Mouse (Mus musculus) right cerebral cortex, postnatal 10 days (tissue): ENCODE results near the gene 6430531B16Rik.

Experiments
- DNase-seq, 2 experiments: peaks; one replicate each; pipeline ENCODE4 v3.0.0; 2021; ENCODE audit warnings: low spot score in 2 of 2

Gene 6430531B16Rik

GRCm38 (mm10) chr7:139937810-139938209, 40.7 kb downstream of the 6430531B16Rik start:
- DNase-seq = no peak

GRCm38 (mm10) chr7:139937138-139937537, 41.4 kb downstream of the 6430531B16Rik start:
- DNase-seq = no peak

- DNase-seq = no peak
These were observed 41.9 kb downstream of the 6430531B16Rik start for GRCm38 (mm10) chr7:139936705-139937104.

- peak in 1 of 2 experiments; percentile 63 for DNase-seq
These were observed 47.8 kb downstream of the 6430531B16Rik start for GRCm38 (mm10) chr7:139930732-139931131.
